Mouse (Mus musculus): ENCODE data around the gene Nmnat1.
"Not testable (repeated sequence)": the region's sequence is repeated elsewhere in the genome, so short reads cannot be mapped to it uniquely, and the experiment has no call there.

GRCm38 (mm10) chr4:149457163-149457562 lies 27.8 kb downstream of the Nmnat1 start:
- TF ChIP-seq CTCF (IDR thresholded peaks at IDR 0.05; ENCODE audit: control insufficient read depth, insufficient read depth, low read length); POLR2A (IDR thresholded peaks at IDR 0.05; ENCODE audit: borderline replicate concordance, control insufficient read depth, low read depth, low read length): not testable (repeated sequence)

Measured in bone marrow, adult 2 months (tissue).